Mouse (Mus musculus) stomach, postnatal 0 days (tissue): Measurements from ENCODE around the gene Plcl2.

Source experiments
- CTCF ChIP-seq: IDR thresholded peaks from 2 replicates; pipeline ENCODE4 v1.5.1; 2016; ENCODE audit warnings: antibody characterized with exemption, low read depth, mild to moderate bottlenecking, moderate library complexity
- EP300 ChIP-seq: optimal IDR thresholded peaks from 2 replicates; pipeline ENCODE3; 2016; ENCODE audit warnings: antibody characterized with exemption

- no peak for TF ChIP-seq CTCF
- TF ChIP-seq EP300, result no peak
Observed at GRCm38 (mm10) chr17:50544860-50545259, 35.7 kb downstream of the Plcl2 start.
